Mouse (Mus musculus) central nervous system, embryonic 14 days (tissue): ENCODE data around the gene Gm21663. TPM values are rescaled to one million over a fixed set of nuclear protein-coding genes. Genes with fewer than 3 reads are reported as not detected.

ENCODE experiments used
- polyA plus RNA-seq: library from polyadenylated mRNA; depleted of rRNA; stranded (reverse); fragments of >200 nt; gene quantifications from 2 replicates; pipeline ENCODE4 v1.2.3, GENCODE M21; 2012; rRNA removed

The Gm21663 gene
- polyA plus RNA-seq: not detected in 2 replicates

GRCm38 (mm10) chr5:25942281-25942680 is at the start of gene Gm21663:
Gm21663 (minus strand) TSS chr5:25942381.

GRCm38 (mm10) chr5:25988550-25988949 is 46.4 kb upstream of the Gm21663 start, which contains the start of gene Gm21698:
Gm21698 (minus strand) TSS chr5:25988650.

GRCm38 (mm10) chr5:25972563-25972962 is 30.4 kb upstream of the Gm21663 start, which contains the start of gene Gm21680:
Gm21680 (minus strand) TSS chr5:25972663.

GRCm38 (mm10) chr5:25954317-25954716 is 12.1 kb upstream of the Gm21663 start, which contains the start of gene Gm21671:
Gm21671 (minus strand) TSS chr5:25954417.

Other genes starting within 250 kb of the Gm21663 start
- 9.0 and 11.3 TPM in 2 replicates for gene Xrcc2, start 236.6 kb downstream of the Gm21663 start, polyA plus RNA-seq
- 14.1 and 17.4 TPM in 2 replicates for gene Actr3b, start 182.4 kb downstream of the Gm21663 start, polyA plus RNA-seq
- gene Gm21671, start 12.0 kb upstream of the Gm21663 start, polyA plus RNA-seq: not detected in 2 replicates
- not detected in 2 replicates for gene Gm21680, start 30.3 kb upstream of the Gm21663 start, polyA plus RNA-seq
- 0.06 TPM in 1 of 2 replicates, not detected in the other for gene Gm21698, start 46.3 kb upstream of the Gm21663 start, polyA plus RNA-seq
- not detected in 2 replicates for gene Gm1979, start 62.4 kb upstream of the Gm21663 start, polyA plus RNA-seq
- gene Gm5862, start 80.5 kb upstream of the Gm21663 start, polyA plus RNA-seq: not detected in 2 replicates
- 0.03 TPM in 1 of 2 replicates, not detected in the other for gene Speer4a, start 97.2 kb upstream of the Gm21663 start, polyA plus RNA-seq
- not detected in 2 replicates for gene Gm7347, start 116.2 kb upstream of the Gm21663 start, polyA plus RNA-seq
- gene Gm10471, start 146.9 kb upstream of the Gm21663 start, polyA plus RNA-seq: not detected in 2 replicates
- gene 5031410I06Rik, start 163.0 kb upstream of the Gm21663 start, polyA plus RNA-seq: not detected in 2 replicates
- gene Gm10220, start 179.0 kb upstream of the Gm21663 start, polyA plus RNA-seq: not detected in 2 replicates